Mouse (Mus musculus) heart, postnatal 0 days (tissue): ENCODE data around the gene Wdr34.

ENCODE experiments used
- CTCF ChIP-seq: IDR thresholded peaks from 2 replicates; pipeline ENCODE4 v1.5.1; 2016; ENCODE audit warnings: antibody characterized with exemption, control low read depth, low read depth
- EP300 ChIP-seq: IDR thresholded peaks from 2 replicates; pipeline ENCODE4 v1.6.1; 2016; ENCODE audit warnings: antibody characterized with exemption, low read depth

DNA sequence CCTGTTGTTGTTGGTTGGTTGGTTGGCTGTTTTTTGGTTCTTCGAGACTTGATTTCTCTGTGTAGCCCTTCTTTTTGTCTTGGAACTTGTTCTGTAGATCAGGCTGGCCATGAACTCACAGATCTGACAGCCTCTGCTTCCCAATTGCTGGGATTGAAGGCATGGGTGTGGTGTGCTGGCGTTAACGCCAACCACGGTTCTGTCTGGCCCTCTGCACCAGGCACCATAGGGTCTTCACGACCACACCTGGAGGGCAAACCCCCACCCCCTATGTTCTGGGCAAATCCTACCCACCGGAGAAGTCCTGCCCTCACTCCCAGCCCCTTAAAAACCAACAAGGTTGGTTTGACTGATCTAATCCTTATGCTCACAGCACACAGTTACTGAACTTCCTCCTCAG is 28.3 kb upstream of the Wdr34 start:
- no peak for TF ChIP-seq CTCF
- TF ChIP-seq EP300: no peak
